Mouse (Mus musculus): ENCODE results near the gene Pcdh17.

Gene Pcdh17

DNA sequence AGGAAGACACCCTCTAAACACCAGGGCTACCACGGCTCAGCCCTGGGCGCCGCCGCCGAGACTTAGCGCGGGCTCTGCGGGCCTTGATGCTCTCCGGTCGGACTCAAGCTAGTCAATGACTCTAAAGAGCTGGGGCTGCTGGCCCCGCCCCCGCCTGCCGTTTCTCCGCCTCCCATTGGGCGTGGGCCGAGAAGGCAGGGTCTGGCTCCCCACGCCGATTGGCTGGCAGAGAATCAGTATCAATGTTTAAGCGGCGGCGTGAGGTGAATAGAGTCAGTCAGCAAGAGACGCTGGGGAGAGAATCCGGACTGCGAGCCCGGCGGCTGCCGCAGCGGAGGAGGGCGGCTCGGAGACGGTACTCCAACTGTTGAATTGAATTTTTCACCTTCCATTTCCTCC, at the start of gene Pcdh17:
Pcdh17 (plus strand) TSS at position 276 of the 399 bp plus-strand sequence.
- peak; percentile 44 for DNase-seq (ENCODE audit: low read depth, low spot score)

DNA sequence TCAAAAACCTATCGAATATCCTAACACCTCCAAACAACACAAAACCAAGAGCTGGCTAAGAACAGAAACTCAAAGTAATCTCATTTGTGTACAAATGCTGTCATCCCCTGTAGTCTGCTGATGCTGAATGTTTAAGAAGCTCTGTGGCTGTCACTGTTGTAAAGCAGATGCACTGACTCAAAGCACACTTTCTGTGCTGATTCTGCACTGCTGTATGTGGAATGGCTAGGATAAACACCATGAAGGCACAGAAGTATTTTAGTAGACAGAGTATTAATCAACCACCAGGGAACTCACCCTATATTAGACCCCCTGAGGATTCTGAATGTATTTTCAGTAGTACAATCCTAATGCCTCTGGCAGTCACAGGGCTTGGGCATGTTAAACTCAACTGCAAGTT, 46.2 kb upstream of the Pcdh17 start:
- DNase-seq (ENCODE audit: low read depth, low spot score), result no peak

DNA sequence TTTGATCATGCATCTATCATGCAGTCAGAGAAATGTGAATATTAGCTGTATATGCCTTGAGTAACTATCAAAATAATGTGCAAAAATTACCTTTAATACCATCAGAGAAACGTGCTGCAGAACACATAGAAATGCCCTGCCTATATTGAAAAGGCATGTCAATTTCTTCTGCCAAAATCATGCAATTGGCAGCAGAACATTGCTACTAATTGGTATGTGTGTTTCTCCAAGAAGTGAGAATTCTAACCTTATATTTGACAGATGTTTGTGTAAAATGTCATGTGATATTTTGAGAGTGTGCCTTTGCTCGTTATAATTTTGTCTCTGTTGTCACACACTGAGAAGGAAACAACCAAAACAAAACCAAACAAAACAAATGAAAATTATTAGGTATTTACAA, 18.6 kb upstream of the Pcdh17 start:
- DNase-seq (ENCODE audit: low read depth, low spot score), result no peak

DNA sequence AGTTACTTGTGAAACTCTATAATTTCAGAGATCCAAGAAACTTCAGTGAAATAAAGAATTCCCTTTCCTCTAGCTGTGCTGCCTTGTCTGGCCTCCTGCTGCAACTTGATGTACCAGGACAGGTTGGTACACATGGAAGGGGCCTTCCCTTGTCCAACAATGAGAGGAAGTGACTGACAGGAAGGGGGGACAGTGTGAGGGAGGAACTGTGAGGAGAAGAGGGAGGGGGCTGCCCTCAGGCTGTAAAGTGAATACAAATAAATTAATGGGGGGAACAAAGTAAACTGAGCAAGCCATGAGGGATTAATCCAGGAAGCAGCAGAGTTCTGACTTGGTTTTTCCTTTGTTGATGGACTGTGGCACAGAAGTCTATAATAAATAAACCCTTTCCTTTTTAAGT, 16.7 kb upstream of the Pcdh17 start:
- DNase-seq (ENCODE audit: low read depth, low spot score), result no peak

DNA sequence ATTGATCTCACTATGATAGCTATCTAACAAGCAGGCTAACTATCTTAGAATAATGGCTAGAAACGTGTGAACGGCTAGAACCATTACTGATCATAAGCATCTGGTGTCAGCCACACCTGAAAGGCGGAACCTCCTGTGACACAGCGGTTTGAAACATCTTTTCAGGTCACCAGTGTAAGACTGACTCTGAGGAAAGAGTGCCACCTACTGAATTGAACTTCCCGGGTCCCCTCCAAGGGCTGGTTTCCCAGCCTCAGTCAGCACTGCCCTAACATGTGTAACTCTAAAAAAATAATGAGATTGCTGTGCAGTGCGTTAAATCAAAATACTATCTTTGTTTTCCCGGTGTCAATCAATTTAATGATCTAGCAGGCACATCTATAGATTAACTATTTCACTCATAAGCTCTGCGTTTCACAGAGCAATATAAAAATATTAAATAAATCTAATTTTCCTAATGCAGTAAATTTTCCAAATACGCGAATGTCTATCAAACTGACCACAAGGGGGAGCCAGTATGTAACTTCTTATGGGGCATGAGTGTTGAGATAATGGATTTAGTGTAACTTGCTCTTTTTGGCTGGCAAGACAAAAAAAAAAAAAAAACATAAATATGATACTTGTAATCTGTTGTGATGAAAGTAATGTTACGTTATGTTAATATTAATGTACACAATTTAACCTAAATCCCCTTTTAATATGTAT, 5.1 kb upstream of the Pcdh17 start:
- DNase-seq (ENCODE audit: low read depth, low spot score), result no peak

DNA sequence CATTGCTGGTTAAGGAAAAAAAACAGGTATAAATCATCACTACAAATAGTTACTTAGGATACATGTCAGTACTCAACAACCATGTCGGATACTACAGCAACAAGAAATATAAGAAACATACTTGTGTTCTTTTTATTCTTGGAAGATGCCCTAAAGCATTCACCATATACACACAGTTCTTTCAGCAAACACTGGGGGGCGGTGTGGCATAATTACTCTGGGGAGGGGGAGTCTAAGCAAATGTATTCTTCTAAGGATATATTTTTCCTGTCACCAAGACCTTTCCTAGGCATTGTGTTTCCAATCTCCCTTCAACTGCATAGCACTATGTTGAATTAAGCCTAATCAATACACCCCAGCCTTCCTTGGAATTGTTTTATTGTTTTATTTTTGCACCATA, 2.5 kb upstream of the Pcdh17 start:
- no peak for DNase-seq (ENCODE audit: low read depth, low spot score)

DNA sequence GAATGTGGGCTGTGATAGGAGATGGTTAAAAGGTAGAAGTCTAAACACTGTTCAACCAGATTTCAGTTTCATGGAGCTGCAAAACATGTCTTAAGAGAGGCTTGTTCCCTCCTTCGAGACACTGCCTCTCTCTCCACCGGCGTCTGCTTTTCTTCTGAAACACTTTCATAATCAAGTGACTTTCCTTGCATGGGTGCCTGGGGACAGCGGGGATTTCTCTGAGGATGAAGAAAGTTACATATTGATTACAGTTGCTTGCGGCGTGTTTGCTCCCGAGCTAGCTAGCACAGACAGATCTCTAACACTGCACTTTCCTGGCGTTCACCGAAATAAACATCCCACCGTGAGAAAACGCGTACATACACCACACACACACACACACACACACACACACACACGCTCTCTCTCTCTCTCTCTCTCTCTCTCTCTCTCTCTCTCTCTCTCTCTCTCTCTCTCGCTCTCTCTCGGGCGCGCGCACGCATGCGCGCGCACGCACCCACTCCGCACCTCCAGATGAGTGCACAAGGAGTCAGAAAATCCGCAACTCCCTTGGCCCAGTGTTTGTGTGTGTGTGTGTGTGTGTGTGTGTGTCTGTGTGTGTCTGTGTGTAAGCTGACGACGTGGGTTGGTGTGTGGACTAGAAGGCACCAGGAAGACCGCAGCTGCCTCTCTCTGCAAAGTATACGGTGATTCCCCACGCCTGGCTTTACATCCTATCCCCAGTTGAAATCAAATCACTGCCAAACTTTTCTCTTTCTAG, 655 bp upstream of the Pcdh17 start:
- DNase-seq (ENCODE audit: low read depth, low spot score), result no peak

DNA sequence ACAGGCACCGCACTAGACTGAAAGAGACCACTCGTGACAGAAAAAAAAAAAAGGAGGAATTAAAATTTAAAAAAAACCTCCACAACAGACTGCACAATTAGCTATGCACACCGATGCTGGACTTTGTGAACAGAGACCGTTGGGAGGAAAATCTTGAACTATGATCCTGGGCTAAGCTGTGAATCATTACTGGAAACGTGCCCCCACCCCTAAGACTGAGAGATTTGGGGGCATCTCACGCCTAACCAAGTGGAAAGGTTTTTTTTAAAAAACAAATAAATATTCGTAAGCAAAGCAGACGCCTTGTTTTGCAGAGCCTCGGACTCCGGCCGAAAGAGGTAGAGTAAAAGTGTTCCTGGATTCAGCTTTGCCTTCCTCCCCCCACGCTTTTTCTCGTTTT, 398 bp downstream of the Pcdh17 start:
- no peak for DNase-seq (ENCODE audit: low read depth, low spot score)

DNA sequence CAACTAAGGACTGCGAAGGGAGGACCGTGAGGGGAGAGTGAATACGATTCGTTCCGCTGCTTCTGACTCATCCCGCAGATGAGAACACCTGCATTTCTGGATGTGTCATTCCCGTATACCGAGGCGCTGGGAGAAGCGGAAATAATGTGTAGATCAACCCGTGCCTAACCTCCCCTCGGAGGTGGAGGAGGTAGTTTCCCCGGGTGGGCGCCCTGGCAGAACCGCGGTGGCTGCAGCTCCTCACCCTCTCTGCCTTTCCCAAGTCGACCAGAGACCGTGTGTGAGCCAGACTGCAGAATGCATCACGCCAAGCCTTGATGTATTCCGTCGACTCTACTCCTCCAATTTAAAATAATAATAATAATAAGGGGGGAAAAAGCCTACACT, 906 bp downstream of the Pcdh17 start:
- DNase-seq (ENCODE audit: low read depth, low spot score), result no peak

DNA sequence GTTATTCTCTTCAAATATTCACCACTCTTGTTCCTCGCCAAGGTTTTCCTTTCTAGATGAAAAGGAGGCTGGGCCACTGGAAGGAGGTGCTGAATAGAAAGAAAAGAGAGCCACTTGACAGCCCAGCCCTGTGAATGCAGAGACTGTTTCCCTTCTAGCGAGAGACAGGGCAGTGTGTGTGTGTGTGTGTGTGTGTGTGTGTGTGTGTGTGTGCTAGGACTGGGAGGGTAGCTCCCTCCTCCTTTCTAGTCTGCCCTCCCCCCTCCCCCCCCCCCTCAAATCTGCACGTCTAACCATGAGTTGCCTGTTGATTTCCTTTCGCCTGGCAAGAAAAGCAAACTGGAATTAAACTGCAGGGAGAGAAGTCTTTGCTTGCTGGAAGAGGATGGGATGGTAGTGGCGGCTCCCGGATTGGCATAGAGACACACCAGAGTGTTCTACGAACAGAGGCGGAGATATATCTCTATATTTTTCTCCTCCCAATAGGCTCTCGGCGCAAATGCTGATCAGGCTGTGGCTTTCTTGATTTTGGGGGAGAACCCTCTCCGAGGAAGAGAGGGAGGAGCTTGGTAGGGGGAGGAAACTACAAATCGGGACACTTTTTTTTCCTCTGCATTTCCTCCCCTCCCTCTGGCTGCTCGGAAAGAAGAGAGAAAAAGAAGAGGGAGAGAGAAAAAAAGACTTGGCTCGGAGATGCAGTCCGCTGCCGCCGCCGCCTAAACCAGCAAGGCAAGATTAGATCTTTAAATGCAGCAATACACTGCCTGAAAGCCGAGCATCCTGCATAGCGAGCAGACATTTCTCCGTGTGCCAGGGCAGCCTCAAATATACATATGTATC, 1.5 kb downstream of the Pcdh17 start:
- DNase-seq (ENCODE audit: low read depth, low spot score), result no peak

DNA sequence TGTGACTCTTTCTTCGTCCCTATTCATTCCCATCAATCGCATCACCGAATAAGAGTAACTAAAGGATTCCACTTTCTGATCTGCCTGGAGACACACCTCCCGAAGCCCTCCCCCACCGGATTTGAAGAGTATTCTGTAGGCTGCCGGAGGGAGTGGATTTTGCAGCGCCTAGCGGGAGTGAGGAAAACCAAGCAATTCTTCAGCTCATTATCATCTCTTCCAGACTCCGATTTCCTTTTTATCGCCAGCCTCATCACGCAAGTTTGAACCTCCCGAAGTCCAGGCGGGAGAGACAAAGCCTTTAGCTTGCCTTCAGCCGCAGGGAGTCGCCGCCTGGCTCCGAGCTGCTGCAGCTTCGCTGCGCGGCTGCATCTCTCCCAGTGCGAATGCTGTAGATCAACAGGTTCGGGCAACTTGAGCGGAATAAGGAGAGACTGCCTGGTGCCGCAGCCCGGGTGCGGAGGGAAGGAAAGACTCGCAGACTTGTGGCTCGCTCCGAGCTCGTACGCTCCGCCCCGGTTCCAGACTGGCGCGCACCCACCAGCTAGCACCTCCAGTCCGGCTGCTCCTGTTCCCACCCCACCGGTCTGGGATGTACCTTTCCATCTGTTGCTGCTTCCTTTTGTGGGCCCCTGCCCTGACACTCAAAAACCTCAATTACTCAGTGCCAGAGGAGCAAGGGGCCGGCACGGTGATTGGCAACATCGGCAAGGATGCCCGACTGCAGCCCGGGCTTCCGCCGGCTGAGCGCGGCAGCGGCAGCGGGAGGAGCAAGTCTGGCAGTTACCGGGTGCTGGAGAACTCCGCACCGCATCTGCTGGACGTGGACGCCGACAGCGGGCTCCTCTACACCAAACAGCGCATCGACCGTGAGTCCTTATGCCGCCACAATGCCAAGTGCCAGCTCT, 2.4 kb downstream of the Pcdh17 start:
- no peak for DNase-seq (ENCODE audit: low read depth, low spot score)

DNA sequence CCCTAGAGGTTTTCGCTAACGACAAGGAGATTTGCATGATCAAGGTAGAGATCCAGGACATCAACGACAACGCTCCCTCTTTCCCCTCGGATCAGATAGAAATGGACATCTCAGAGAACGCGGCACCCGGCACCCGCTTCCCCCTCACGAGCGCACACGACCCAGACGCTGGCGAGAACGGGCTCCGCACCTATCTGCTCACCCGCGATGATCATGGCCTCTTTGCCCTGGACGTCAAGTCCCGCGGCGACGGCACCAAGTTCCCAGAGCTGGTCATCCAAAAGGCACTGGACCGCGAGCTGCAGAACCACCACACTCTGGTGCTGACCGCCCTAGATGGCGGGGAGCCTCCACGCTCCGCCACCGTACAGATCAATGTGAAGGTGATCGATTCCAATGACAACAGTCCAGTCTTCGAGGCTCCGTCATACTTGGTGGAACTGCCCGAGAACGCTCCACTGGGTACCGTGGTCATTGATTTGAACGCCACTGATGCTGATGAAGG, 3.1 kb downstream of the Pcdh17 start:
- no peak for DNase-seq (ENCODE audit: low read depth, low spot score)

DNA sequence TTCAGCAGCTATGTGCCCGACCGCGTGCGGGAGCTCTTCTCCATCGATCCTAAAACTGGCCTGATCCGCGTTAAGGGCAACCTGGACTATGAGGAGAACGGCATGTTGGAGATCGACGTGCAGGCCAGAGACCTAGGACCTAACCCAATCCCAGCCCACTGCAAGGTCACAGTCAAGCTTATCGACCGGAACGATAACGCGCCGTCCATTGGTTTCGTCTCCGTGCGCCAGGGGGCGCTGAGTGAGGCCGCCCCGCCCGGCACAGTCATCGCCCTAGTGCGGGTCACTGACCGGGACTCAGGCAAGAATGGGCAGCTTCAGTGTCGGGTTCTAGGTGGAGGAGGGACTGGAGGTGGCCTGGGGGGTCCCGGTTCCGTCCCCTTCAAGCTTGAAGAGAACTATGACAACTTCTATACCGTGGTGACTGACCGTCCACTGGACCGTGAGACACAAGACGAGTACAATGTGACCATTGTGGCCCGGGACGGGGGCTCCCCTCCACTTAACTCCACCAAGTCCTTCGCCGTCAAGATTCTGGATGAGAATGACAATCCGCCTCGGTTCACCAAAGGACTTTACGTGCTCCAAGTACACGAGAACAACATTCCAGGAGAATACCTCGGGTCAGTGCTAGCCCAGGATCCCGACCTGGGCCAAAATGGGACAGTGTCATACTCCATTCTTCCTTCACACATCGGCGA, 3.7 kb downstream of the Pcdh17 start:
- DNase-seq (ENCODE audit: low read depth, low spot score), result no peak

DNA sequence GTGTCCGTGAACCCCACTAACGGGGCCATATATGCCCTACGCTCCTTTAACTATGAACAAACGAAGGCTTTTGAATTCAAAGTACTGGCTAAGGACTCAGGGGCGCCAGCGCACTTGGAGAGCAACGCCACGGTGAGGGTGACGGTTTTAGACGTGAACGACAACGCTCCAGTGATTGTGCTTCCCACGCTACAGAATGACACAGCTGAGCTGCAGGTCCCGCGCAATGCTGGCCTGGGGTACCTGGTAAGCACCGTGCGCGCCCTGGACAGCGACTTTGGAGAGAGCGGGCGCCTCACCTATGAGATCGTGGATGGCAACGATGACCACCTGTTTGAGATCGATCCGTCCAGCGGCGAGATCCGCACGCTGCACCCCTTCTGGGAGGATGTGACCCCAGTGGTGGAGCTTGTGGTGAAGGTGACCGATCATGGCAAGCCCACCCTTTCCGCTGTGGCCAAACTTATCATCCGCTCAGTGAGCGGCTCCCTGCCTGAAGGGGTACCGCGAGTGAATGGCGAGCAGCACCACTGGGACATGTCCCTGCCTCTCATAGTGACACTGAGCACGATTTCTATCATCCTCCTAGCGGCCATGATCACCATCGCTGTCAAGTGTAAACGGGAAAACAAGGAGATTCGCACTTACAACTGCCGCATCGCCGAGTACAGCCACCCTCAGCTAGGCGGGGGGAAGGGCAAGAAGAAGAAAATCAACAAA, 4.5 kb downstream of the Pcdh17 start:
- no peak for DNase-seq (ENCODE audit: low read depth, low spot score)

DNA sequence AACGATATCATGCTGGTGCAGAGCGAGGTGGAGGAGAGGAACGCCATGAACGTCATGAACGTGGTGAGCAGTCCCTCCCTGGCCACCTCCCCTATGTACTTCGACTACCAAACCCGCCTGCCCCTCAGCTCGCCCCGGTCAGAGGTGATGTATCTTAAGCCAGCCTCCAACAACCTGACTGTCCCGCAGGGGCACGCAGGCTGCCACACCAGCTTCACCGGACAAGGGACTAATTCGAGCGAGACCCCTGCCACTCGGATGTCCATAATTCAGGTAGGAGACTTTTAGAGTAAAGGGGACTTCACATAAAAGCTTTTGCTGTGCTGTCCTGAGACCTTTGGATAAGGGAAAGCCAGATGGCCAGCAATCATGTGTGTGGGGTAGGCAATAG, 5.0 kb downstream of the Pcdh17 start:
- DNase-seq (ENCODE audit: low read depth, low spot score), result no peak

DNA sequence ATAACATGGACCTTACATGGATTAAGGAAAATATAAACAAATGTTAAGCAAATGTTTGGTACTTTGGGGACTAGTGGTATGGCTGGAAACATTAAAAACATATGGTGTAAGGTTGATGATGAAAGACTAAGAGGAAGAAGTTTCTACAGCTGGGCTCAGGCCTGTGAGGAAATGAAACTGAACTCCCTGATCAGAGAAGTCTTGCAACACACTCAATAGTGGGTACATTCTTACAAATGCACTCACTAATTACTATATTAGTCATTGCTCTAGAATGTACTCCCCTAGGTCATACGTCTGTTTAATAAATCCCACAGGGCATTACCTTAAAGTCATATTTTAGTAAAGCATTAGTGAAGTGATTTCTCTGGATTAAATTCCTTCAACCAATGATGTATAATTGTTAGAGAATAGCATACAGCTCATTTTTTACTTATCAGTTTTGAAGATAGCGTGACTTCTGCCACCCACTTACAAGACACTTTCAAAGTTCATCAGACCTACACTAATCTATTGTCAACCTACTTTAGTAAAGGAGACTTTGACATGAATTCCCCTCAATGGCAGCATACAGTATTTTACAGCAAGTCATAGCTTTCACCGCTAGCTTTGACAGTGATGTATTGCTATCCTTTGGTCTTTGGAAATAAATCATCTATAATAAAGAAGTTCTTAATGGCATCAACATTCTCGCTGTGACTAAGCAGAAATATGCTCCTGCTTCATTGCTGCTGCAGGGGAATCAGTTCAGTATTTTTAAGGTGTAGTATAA, 10.9 kb downstream of the Pcdh17 start:
- no peak for DNase-seq (ENCODE audit: low read depth, low spot score)

DNA sequence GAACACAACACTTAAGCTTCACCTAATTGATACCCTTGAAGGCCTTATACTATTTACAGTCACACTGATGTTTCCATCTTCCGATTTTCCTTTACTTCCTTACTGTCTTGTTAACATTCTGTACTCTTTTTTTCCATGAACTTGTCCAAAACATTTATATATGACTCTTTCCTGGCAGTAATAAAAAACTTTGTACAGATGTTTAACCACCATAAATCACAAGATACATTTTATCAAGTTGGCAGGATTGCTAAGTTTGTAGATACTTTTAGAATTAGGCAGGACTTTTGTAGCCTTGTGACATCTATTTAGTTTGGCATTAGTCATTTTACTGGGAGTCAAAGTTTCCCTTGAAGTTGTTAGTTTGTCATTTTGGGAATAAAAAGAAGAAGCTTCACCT, 32.1 kb downstream of the Pcdh17 start:
- no peak for DNase-seq (ENCODE audit: low read depth, low spot score)

DNA sequence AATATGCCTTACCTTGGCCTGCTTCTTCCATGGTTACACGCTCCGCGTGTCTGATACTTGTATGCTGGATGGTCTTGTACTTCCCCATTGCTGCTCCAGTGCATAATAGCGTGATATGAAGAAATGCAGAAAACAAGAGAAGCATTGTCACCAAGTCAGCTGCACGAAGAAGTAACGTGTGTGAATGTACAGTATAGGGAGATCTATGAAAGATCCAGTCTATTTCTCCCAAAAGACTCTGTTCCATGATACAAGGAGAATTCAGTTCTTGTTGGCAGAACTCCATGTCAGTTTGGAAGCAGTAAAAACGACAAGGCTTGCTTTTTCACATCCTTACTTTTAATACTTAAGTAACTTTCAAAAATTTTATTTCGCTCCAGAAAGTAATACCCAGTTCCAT, 33.0 kb downstream of the Pcdh17 start:
- no peak for DNase-seq (ENCODE audit: low read depth, low spot score)

DNA sequence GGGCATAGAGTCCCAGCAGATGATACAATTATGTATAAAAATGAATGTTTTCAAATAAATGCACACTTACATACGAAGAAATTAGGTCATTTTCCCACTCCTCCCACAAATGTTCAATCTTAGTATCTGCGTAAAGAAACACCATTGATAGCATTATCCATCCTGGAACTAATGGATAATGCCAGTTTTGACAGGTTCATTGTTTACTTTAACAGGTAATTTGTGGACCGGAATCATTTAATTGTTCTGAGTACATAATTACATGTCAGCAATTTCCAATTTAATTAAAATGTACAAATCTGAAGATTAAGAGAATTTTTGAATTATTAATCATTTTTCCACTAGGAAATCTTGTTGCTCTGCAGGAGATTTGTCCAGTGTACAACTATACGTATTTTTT, 33.5 kb downstream of the Pcdh17 start:
- DNase-seq (ENCODE audit: low read depth, low spot score), result no peak
